Mouse (Mus musculus) right cerebral cortex, postnatal 4 days (tissue): ENCODE results near the gene Tshz2.

ENCODE experiments used
- DNase-seq: peaks from one replicate; pipeline ENCODE4 v3.0.0-alpha.2; 2022

Tshz2 gene

DNA sequence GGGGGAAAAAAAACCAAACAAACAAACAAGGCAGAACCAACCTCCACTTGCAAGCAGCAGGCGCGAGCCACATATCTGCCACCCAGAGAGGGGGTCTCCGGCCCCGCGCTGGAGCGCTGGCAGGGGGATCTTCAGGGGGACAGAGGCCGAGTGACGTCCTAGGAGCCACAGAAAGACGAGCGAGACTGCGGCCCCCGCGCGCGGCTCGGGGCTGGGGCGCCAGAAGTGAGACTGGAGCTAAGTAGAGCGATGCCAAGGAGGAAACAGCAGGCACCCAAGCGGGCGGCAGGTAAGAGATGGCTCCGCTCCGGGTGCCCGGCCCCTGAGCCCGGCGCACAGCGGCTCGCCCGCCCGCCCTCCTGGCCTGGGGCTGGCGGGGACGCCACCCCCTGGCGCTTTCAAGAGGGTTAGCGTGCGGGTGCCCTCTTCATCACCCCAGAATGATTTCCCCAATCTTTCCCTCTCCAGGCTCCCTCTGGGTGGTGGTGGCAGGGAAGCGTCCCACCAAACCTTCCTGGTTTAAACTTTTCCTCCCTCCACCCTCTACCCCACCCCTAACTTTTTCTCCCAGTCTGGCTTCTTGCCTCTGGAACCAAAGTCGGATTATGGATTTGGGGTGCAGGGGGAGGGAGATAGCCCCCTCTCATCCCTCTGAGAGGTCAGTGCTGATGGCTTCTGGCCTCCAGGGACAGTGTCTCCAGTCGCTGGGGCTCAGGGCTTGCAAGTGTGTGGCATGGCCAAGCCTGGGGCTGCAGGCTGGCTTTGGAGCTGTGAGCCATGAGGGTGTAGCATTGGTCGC is 877 bp downstream of the Tshz2 start:
- DNase-seq = peak; percentile 12

DNA sequence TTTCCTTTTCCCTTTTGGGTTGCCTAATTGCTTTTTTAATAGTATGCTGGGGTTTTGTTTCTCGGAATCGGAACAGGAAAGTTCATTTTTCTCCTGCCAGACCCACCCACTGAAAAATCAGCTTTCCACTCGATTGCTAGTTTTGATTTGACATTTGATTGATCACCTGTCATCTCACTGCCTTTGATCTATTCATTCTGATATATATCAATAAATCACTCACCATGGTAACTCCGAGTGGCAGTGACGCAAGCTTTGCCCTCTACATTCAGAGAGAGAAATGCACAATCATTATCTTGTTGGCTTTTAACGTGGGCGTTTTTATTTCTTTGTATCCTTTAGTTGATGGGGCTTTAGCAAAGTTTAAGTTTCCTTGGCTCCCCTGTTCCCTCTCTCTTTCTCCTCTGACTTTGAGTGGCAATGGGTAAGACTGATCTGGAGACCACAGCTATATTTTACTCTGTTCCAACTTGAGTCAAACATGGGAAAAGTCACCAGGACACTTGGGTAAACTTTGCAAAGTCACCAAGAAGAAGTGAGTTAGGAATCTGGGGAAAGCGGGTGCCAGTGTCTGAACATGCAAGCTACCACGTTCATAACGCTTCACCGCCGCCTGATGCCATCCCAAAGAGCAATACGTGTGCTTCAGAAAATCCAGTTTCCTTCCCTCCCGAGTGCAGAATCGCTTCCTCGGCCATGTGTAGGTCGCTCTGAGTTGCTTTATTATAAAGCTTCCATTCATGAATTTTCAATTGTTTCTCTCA is 2.0 kb downstream of the Tshz2 start:
- no peak for DNase-seq

DNA sequence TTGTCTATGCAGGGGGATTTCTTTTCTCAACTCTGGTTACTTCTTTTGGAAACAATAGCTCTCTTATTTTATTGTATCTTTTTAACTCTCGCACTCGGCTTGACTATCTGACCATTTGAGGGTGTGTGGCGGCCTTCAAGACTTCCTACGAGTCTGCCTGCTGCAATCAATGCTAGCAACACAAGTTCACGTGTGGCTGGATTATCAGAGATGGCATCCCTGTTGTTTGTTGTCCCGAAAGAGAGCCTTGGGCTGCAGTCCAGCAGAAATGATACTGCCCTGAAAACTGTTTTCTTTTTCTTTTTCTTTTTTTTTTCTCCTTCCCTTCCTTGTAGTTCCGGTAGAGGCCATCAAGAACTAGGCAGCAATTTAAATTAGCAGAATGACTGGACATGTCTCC is 2.6 kb downstream of the Tshz2 start:
- DNase-seq = no peak

DNA sequence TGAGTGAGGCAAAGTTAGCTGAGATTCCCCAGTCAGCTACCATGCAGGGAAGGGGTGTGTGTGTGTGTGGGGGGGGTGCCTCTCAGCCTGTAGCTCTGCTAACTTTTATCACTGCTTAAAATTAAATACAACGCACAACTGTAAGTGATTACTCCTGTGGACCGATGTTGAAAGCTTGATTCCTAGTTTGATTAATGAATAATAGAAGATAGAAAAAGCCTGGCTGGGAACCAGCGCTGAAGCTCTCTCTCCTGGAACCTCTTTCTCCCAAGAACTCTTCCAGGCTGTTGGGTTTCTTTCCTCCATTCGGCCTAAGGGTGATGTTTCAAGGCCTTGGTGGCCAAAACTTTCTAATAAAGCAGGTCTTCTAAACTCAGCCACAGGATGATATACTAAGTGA is 3.6 kb downstream of the Tshz2 start:
- DNase-seq = no peak

DNA sequence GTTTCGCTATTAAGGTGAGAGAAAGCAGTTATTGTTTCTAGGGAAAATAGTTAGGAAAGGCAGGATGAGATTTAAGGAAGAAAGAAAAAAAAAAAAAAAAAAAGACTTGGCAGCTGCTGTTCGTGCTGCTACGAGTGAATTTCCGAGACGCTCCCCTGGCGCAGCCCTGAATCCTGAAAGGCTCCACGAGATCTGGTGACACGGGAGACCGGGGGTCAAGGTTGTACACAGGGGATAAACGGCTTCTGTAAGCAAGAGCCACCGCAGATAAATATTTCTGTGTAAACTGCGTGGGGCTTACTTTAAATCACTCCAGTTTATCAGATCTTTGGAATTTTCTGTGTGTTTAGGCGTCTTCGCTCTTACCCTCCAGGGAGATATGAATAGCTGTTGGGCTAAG is 8.7 kb downstream of the Tshz2 start:
- DNase-seq = no peak

- no peak for DNase-seq
Observed at GRCm38 (mm10) chr2:169642420-169642819, 9.6 kb downstream of the Tshz2 start.

- no peak for DNase-seq
Observed at GRCm38 (mm10) chr2:169647091-169647490, 14.3 kb downstream of the Tshz2 start.

DNA sequence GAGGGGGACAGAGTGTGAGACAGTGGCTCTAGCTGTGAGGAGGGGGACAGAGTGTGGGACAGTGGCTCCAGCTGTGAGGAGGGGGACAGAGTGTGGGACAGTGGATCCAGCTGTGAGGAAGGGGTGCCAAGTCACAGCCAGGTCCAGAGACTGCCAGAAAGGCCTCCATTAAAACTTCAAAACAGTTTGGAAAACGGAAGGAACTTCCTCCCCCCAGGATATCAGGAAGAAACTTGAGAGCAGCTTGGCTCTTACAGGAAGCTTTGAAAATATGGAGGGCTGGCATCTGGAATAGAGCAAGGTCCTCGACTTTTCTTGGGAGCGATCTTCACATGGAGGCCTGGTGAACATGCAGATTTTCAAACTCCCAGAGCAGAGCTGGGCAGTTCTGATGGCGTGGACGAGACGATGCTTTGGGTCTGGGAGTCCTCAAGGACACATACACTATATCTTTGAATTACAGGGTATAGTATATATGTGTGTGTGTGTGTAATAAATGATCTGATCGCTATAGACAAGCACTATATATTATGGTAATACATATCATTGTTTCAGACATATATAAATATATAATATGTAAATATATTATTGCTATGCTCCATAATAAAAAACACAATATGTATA is 16.6 kb downstream of the Tshz2 start:
- DNase-seq = no peak

DNA sequence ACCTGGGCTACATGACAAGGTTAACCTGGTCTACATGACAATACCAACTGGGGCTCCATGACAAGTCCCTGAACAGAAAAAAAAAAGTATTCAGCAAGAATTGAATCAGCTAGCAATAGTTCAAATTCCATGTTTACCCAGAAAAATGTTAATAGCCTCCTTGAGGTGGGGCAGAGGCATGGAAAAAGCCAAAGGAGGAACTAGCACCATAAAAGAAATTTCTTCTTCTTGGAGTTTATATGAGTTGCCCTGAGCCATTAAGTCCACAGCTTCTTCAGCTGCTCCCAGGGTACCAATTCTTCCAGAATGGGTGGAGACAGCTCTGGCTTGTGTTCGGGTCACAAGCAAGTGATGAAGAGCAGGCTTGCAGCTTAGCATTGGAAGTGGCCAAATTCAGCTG is 20.5 kb downstream of the Tshz2 start:
- DNase-seq = no peak

DNA sequence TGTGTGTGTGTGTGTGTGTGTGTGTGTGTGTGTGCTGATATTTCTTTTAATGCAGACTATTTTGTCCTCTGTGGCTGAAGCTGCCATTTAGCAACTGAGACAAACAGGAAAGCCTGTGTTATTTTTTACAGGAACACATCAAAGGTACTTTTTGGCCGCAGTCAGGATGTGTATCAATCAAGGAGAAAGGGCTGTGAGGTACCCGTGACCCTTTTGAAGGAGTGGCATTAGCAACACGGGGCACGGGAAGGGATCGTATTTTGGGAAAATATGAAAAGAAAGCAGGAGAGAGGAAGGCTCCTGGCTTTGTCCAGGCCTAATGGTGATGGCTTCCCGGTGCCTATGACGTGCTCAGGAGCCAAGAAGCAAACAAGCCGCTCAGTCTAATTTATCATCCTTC is 31.0 kb downstream of the Tshz2 start:
- DNase-seq = no peak

DNA sequence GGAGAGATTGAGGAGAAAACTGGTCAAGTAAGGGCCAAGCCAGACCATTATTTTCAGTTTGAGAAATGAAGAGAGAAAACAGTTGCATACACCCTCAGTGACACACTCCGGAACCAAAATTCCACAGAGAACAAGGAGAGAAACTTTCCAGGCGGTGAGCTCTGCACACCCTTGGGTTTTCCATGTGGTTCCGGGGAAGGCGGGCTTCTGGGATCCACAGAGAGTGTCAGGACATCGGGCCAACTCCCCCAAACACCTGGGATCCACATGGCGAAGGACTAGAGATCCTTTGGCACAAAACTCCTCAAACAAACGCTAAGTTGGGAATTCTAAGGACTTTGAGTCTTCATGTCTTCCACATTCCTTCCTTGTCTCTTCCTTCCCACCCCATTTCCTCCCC is 38.5 kb downstream of the Tshz2 start:
- no peak for DNase-seq

DNA sequence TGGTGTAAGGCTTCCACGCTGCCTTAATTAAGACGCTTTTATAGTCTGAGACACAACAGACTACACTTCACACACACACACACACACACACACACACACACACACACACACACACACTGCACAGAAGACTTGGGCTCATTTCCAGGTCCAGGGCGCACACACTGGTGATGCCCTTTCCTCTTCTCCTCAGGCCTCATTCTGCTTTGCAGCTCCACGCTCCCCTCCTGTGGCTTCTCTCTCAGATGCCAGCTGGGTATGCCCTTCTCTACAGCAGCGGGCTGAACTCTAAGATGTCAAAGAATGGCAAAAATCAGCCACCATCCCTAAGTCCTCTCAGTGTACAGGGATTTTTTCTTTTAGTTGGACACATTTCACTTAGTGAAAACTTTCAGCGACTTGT is 41.0 kb downstream of the Tshz2 start:
- no peak for DNase-seq

DNA sequence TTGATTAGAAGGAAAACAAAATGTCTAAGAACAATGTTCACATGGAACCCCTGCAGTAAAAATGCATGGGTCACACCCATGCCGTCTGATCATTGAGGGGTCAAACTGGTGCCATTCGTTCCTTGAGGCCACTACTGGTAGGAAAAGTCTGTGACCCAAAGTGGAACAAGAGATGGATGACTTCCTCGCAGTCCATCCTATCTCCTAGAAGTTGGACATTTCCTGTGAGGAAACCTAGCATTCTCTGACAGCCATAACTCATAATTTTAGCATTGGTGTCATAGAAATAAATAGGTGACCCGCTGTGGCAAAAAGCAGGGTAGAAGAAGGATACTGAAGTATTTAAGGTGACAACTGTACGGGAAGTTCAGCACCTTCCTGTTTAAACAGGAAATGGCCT is 41.4 kb downstream of the Tshz2 start:
- no peak for DNase-seq

DNA sequence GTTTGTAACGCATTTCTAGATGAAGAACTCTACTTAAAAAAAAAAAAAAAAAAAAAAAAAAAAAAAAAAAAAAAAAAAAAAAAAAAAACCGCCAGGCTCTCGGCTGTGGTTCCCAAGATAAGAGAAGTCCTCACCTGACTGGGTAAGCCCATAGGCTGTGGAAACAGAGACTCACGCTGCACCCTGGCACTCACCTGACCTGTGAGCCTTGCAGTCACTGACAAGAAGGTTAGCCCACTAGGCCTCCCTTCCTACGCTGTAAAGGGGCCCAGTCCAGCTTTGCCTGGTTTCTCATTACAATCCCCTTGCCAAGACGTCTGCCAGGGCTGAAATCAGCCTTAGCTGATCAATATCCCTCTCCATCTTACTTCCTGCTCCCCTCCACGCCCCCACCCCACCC is 46.5 kb downstream of the Tshz2 start:
- no peak for DNase-seq

- no peak for DNase-seq
Observed at GRCm38 (mm10) chr2:169679951-169680350, 47.1 kb downstream of the Tshz2 start.

DNA sequence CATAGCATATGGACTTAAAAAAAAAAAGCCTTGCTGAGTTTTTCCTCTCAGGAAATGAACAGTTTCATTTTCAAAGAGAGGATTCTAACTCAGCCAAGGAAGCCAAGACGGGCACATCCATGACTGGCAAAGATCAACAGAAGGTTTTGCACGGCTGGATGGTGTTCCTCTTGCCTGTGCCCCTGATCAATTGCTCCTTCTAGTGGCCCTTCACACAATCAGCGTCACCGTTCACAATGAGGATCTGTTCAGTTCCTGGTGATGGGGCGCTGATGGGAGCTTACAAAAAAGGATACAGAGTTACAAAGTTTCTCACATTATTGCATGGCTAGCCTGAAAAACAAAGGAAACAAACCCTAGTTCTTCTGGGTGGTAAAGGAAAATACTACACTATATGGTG is 52.4 kb downstream of the Tshz2 start:
- DNase-seq = no peak

GRCm38 (mm10) chr2:169685747-169686146 is 52.9 kb downstream of the Tshz2 start:
- no peak for DNase-seq

DNA sequence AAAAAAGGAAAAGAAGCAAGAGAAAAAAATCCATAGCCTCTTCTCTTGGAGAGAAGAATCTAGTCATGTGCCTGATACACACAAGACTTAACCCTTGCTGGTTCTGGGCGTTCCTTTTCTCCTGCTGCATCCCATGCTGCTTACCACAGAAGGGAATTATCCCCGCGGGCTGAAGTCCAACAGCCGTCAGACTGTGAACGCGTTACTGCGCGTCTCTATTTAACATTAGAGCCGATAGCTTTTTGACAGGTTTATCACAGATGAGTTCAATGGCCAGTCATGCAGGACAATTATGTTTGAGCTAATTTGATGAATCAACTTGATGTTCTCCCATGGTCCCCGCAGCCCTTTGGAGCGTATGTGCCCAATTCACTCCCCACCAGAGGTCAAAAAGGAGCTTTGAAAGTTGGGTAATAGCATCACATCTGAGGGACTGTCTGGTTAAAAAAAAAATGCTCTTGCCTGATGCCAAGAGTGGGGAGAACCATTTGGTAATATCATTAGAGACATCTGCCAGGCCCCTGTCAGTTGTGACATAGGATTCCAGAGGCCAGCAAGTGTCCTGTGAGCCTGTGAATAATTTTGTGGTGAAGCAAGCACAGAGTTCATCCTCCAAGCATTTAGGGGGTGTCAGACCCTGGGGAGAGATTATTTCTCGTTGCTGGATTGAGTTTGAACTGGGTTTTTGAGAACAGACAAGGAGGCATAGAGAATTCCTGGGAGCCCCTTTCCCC is 54.1 kb downstream of the Tshz2 start:
- DNase-seq = no peak

- DNase-seq = no peak
Observed at GRCm38 (mm10) chr2:169690054-169690453, 57.2 kb downstream of the Tshz2 start.

- no peak for DNase-seq
Observed at GRCm38 (mm10) chr2:169694494-169694893, 61.7 kb downstream of the Tshz2 start.

DNA sequence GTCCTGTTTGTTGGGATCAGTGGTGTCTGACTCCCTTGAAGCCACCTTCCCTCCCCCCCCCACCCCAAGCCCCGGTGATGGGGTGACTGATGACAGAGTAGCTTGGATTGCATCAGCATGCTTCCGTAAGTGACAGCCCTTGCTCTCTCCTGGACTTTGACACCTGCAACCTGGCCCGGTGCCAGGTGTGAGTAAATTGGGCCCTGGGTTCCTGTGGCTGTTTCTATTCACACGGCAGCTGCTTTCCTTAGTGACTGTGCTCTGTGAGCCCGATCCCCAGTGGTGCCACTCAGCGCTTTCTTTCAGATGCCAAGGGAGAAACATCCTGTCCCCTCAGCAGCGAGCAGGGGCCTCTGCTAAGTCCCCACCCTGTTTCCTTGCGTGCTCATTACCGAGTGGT is 62.2 kb downstream of the Tshz2 start:
- DNase-seq = no peak

GRCm38 (mm10) chr2:169699141-169699540 is 66.3 kb downstream of the Tshz2 start:
- DNase-seq = no peak

GRCm38 (mm10) chr2:169699862-169700511 is 67.2 kb downstream of the Tshz2 start:
- no peak for DNase-seq
